Mouse (Mus musculus): Measurements from ENCODE around the gene Grip1.

GRCm38 (mm10) chr10:119628656-119629055 is 175.0 kb downstream of the Grip1 start:
- no peak for TF ChIP-seq POLR2A (IDR thresholded peaks at IDR 0.05; ENCODE audit: insufficient read length, low read depth)
- no peak for TF ChIP-seq TCF12 (IDR thresholded peaks at IDR 0.05; ENCODE audit: insufficient read depth, poor library complexity, severe bottlenecking)
- no peak for TF ChIP-seq POLR2AphosphoS2 (IDR thresholded peaks at IDR 0.05; ENCODE audit: insufficient read length, low read depth)
- TF ChIP-seq REST (IDR thresholded peaks at IDR 0.05; ENCODE audit: insufficient read depth, insufficient read length) = no peak
- no peak for TF ChIP-seq USF1 (IDR thresholded peaks at IDR 0.05; ENCODE audit: low read depth)
- TF ChIP-seq MYOD1 (IDR thresholded peaks at IDR 0.05; ENCODE audit: control insufficient read depth in 1 of 3, insufficient read length in 2 of 3, low read depth in 2 of 3) = no peak
- TF ChIP-seq MAX (IDR thresholded peaks at IDR 0.05; ENCODE audit: low read depth) = no peak
- TF ChIP-seq MYOG (IDR thresholded peaks at IDR 0.05; ENCODE audit: control insufficient read depth in 1 of 3, insufficient read depth in 1 of 3, insufficient read length in 2 of 3, low read depth in 2 of 3) = no peak
- no peak for TF ChIP-seq CEBPB (IDR thresholded peaks at IDR 0.05; ENCODE audit: insufficient read depth, poor library complexity, severe bottlenecking)
- no peak for TF ChIP-seq SRF (IDR thresholded peaks at IDR 0.05; ENCODE audit: control insufficient read depth, insufficient read length, low read depth)
- TF ChIP-seq E2F4 (IDR thresholded peaks at IDR 0.05; ENCODE audit: insufficient read depth) = no peak

Data from myocyte (in vitro differentiated cells).